Mouse (Mus musculus) hindbrain, embryonic 13.5 days (tissue): ENCODE measurements around the gene Olfr90. TPM values are rescaled to one million over a fixed set of nuclear protein-coding genes. Genes with fewer than 3 reads are reported as not detected.
A peak's percentile ranks its signal among the peaks of the same experiment; 100 is the strongest.

Experiments used
- ATAC-seq: fragments of 200-750 bp; cut with Nextera tagmentation; 2 replicates; pipeline ENCODE4 v1.8.0; 2017; ENCODE audit warnings: moderate TSS enrichment; ENCODE audit not compliant: low FRiP score
- H3K27ac ChIP-seq: fragments of 300-500 bp; sonication (generic); 2 replicates; pipeline ENCODE4 v1.5.1; 2015; ENCODE audit warnings: inconsistent platforms, mild to moderate bottlenecking, moderate library complexity
- H3K27me3 ChIP-seq: fragments of 300-500 bp; sonication (generic); 2 replicates; pipeline ENCODE4 v1.6.1; 2015; ENCODE audit warnings: mild to moderate bottlenecking, inconsistent platforms
- H3K36me3 ChIP-seq: fragments of 300-500 bp; sonication (generic); 2 replicates; pipeline ENCODE4 v1.6.1; 2015; ENCODE audit warnings: mild to moderate bottlenecking, inconsistent platforms
- H3K4me1 ChIP-seq: fragments of 300-500 bp; sonication (generic); replicated peaks from 2 replicates; pipeline ENCODE4 v1.6.1; 2015; ENCODE audit warnings: inconsistent platforms
- H3K4me2 ChIP-seq: fragments of 300-500 bp; sonication (generic); 2 replicates; pipeline ENCODE4 v1.6.1; 2015; ENCODE audit warnings: inconsistent platforms, mild to moderate bottlenecking, moderate library complexity
- H3K4me3 ChIP-seq: fragments of 300-500 bp; sonication (generic); 2 replicates; pipeline ENCODE4 v1.5.1; 2015; ENCODE audit warnings: mild to moderate bottlenecking, inconsistent platforms
- H3K9ac ChIP-seq: fragments of 300-500 bp; sonication (generic); 2 replicates; pipeline ENCODE4 v1.6.1; 2015; ENCODE audit warnings: mild to moderate bottlenecking, inconsistent platforms
- H3K9me3 ChIP-seq: fragments of 300-500 bp; sonication (generic); 2 replicates; pipeline ENCODE4 v1.6.1; 2016; ENCODE audit warnings: inconsistent platforms
- WGBS: fragments of 180-500 bp; shearing (Covaris S2); methylation state at CpG from one replicate; pipeline ENCODE4 v1.1.7; 2015; 5-methylcytosine and 5-hydroxymethylcytosine counted together
- polyA plus RNA-seq: library from polyadenylated mRNA; unstranded; fragments of >200 nt; fragmentation: Nextera tagmentation; extraction: Ambion mirVana; gene quantifications from 2 replicates; pipeline ENCODE4 v1.2.1, GENCODE M21; 2015

Gene Olfr90
- polyA plus RNA-seq, 1 experiment from 2014 or later, result not detected

GRCm38 (mm10) chr17:37051745-37052144 lies 36.6 kb downstream of the Olfr90 start:
- Histone ChIP-seq H3K4me2 (peak overlapping the region; percentile 88), H3K4me3 (peak overlapping the region; percentile 86), H3K9me3 (no peaks in the 10 kb centered on the region), H3K9ac (peak overlapping the region; percentile 93), H3K27ac (no peak overlapping the region), H3K36me3 (peaks cover 36% of the 10 kb centered on the region), H3K4me1 (peaks cover 66% of the 10 kb centered on the region), H3K27me3 (peaks cover 4% of the 10 kb centered on the region; the same call in 1 of the 2 replicates)
- 54% methylated on average over 4 of the region's 4 CpGs for WGBS
- ATAC-seq, result no peak

DNA sequence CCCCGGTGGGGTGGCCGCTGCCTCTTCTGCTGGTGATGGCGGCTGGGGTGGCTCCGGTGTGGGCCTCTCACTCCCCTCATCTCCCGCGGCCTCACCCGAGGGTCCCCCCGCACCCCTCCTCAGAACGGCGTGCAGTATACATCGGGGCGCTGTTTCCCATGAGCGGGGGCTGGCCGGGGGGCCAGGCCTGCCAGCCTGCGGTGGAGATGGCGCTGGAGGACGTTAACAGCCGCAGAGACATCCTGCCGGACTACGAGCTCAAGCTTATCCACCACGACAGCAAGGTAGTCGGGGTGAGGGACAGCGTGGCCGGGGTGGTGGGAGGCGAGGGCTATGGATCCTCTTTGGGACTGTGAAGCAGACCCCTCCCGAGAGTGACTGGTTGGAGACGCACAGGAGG lies 37.4 kb downstream of the Olfr90 start:
- H3K4me1 ChIP-seq, result peaks cover 64% of the 10 kb centered on the region
- H3K27me3 ChIP-seq, result peaks cover 4% of the 10 kb centered on the region; the same call in 1 of the 2 replicates
- peak overlapping the region; percentile 86 for H3K4me3 ChIP-seq
- WGBS, result 2% methylated on average over 21 of the region's 27 CpGs
- H3K36me3 ChIP-seq, result peaks cover 27% of the 10 kb centered on the region
- no peaks in the 10 kb centered on the region for H3K9me3 ChIP-seq
- peak overlapping the region; percentile 90 for H3K27ac ChIP-seq
- peak; percentile 23 for ATAC-seq
- peak overlapping the region; percentile 88 for H3K4me2 ChIP-seq
- peak overlapping the region; percentile 93 for H3K9ac ChIP-seq

GRCm38 (mm10) chr17:37050399-37050798 lies 37.9 kb downstream of the Olfr90 start:
- ATAC-seq, result peak; percentile 69
- Histone ChIP-seq H3K4me1 (peaks cover 64% of the 10 kb centered on the region), H3K36me3 (peaks cover 22% of the 10 kb centered on the region)

DNA sequence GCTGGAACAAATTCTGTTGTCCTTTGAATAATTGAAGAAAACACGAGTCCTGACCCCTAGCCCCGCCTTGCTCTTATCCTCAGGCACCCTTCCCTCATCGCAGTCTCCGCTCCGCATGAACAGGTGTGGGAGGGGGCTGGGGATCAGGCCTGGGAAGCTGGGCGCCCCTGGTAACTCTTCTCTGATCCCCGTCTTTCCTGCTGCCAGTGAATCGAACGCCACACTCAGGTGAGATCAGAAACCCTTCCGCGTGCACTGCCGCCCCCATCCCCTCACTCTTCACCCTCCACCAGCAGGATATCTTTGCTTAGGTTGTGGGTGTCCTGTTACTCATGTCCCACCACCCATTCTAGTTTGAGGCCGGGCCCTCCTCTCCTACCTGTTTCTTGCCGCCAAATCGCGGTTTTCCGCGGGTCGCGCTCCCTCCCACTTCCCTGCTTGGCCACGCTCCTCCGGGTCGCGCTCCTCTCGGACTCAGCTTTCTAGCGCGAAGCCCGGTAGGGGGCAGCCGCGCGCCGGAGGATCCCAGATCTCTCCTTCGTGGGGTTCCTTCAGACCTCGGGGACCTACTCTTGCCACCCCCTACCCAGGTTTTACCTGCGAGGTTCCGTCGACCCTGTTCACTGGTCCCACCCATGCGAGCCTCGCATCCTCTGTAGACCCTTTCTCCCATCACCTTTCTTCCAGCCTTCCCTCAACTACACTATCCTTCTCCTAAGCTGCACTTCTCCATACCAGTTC lies 38.6 kb downstream of the Olfr90 start:
- H3K9ac ChIP-seq, result peak overlapping the region; percentile 93
- 2% methylated on average over 39 of the region's 39 CpGs for WGBS
- ATAC-seq, result peak; percentile 5
- H3K4me1 ChIP-seq, result peaks cover 68% of the 10 kb centered on the region
- H3K9me3 ChIP-seq, result no peaks in the 10 kb centered on the region
- H3K36me3 ChIP-seq, result peaks cover 16% of the 10 kb centered on the region
- H3K27ac ChIP-seq, result peak overlapping the region; percentile 90
- peak overlapping the region; percentile 86 for H3K4me3 ChIP-seq
- H3K27me3 ChIP-seq, result peaks cover 4% of the 10 kb centered on the region; the same call in 1 of the 2 replicates
- peak overlapping the region; percentile 88 for H3K4me2 ChIP-seq

More at GRCm38 (mm10) chr17:37050399-37050798, 37.9 kb downstream of the Olfr90 start:
- H3K4me3 ChIP-seq, result peak overlapping the region; percentile 86
- peak overlapping the region; percentile 93 for H3K9ac ChIP-seq
- no peaks in the 10 kb centered on the region for H3K9me3 ChIP-seq
- under 1% methylated on average over 22 of the region's 22 CpGs for WGBS
- peaks cover 4% of the 10 kb centered on the region; the same call in 1 of the 2 replicates for H3K27me3 ChIP-seq
- H3K4me2 ChIP-seq, result peak overlapping the region; percentile 88
- H3K27ac ChIP-seq, result peak overlapping the region; percentile 90

- Histone ChIP-seq H3K36me3 (peaks cover 4% of the 10 kb centered on the region; the same call in 1 of the 2 replicates), H3K4me3 (peak overlapping the region; percentile 86), H3K27me3 (peaks cover 4% of the 10 kb centered on the region; the same call in 1 of the 2 replicates), H3K4me1 (peaks cover 65% of the 10 kb centered on the region), H3K9me3 (no peaks in the 10 kb centered on the region), H3K27ac (no peak overlapping the region), H3K4me2 (peak overlapping the region; percentile 88), H3K9ac (peak overlapping the region; percentile 71)
- no peak for ATAC-seq
- WGBS, result 59% methylated on average over 7 of the region's 7 CpGs
These were observed 39.9 kb downstream of the Olfr90 start for GRCm38 (mm10) chr17:37048383-37048782.

- ATAC-seq, result no peak
- Histone ChIP-seq H3K9ac (peak overlapping the region; percentile 71), H3K4me2 (peak overlapping the region; percentile 88), H3K27me3 (peaks cover 4% of the 10 kb centered on the region; the same call in 1 of the 2 replicates), H3K9me3 (no peaks in the 10 kb centered on the region), H3K4me1 (peaks cover 61% of the 10 kb centered on the region), H3K4me3 (peak overlapping the region; percentile 86), H3K27ac (peak overlapping the region; percentile 97), H3K36me3 (peaks cover under 1% of the 10 kb centered on the region; the same call in 1 of the 2 replicates)
- WGBS, result 25% methylated on average over 3 of the region's 3 CpGs
These were observed 40.3 kb downstream of the Olfr90 start for GRCm38 (mm10) chr17:37047981-37048380.

DNA sequence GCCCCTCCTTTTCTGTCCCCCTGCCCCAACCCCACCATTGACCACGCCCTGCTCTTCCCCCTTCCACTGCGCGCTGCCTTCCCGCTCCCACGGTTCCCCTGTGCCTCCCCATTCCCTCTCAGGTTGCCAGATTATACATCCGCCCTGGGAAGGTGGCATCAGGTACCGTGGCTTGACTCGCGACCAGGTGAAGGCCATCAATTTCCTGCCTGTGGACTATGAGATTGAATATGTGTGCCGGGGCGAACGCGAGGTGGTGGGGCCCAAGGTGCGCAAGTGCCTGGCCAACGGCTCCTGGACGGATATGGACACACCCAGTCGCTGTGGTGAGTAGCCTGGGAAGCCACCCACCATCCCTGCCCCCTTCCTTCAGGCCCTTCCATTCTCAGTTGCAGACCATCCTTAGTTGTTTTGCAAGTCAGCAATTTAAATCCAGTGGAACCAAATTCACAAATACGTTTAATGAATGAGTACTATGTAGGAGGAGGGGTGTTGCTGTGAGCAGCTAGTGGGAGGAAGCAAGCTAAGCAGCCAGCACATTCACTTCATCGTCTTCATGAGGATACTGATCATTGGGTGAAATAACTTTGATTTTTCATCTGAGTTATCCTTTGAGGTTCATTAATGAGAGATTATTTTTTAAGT lies 40.8 kb downstream of the Olfr90 start:
- no peak for ATAC-seq
- Histone ChIP-seq H3K9me3 (no peaks in the 10 kb centered on the region), H3K4me1 (peaks cover 56% of the 10 kb centered on the region), H3K4me2 (peak overlapping the region; percentile 88), H3K27me3 (peaks cover 4% of the 10 kb centered on the region; the same call in 1 of the 2 replicates), H3K4me3 (peak overlapping the region; percentile 86), H3K9ac (peak overlapping the region; percentile 98), H3K27ac (peak overlapping the region; percentile 97), H3K36me3 (no peaks in the 10 kb centered on the region)
- WGBS, result 11% methylated on average over 19 of the region's 19 CpGs

- peak; percentile 52 for ATAC-seq
- Histone ChIP-seq H3K4me2 (peak overlapping the region; percentile 88), H3K4me3 (peak overlapping the region; percentile 86), H3K4me1 (peaks cover 46% of the 10 kb centered on the region), H3K36me3 (no peaks in the 10 kb centered on the region), H3K27ac (peak overlapping the region; percentile 97), H3K9me3 (no peaks in the 10 kb centered on the region), H3K9ac (peak overlapping the region; percentile 98), H3K27me3 (peaks cover 4% of the 10 kb centered on the region; the same call in 1 of the 2 replicates)
- WGBS, result under 1% methylated on average over 37 of the region's 58 CpGs
These were observed 41.8 kb downstream of the Olfr90 start for GRCm38 (mm10) chr17:37046312-37047112.

DNA sequence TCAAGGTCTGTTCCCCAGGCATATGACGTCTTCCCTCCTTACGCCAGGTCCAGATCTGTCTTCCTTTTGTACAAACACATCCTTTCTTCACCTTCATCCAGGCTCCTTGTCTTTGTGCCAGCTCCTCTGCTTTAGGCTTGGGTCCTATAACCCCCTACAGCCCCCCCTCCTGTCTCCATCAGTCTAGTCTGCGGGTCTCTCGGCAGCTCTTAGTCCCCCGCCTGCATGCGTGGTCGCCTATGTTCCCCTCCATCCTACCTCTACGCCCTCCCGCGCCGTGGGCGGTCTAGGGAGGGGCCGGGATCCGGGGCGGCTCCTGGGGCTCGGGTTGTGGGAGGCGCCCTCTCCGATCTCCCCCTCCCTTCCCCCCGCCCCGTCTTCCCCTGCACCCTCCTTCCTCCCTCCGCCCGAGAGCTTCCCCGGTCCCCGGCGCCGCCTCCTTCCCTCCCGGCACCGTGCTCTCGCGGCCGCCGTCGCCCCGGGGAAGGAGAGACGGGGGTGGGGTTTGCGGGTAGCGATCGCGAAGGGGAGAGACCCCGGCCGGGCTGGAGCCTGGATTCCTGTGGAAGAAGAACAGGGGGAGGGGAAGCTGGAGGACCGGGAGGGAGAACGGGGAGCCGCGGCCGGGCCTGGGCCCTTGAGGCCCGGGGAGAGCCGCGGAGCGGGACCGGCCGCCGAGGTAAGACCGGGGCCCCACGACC lies 42.5 kb downstream of the Olfr90 start, which contains the start of gene Gabbr1:
Gene Gabbr1, plus strand, starts transcription at position 356 of the 701 bp plus-strand sequence.
- Histone ChIP-seq H3K4me1 (peaks cover 39% of the 10 kb centered on the region), H3K4me2 (peak within 1 kb of the TSS; percentile 88), H3K27me3 (peaks cover 4% of the 10 kb centered on the region; the same call in 1 of the 2 replicates), H3K36me3 (no peaks in the 10 kb centered on the region), H3K9ac (peak within 1 kb of the TSS; percentile 98), H3K4me3 (peak within 1 kb of the TSS; percentile 86), H3K27ac (peak within 1 kb of the TSS; percentile 97), H3K9me3 (no peaks in the 10 kb centered on the region)
- under 1% methylated on average over 43 of the region's 55 CpGs for WGBS
- peak; percentile 80 for ATAC-seq

- 81% methylated on average over 7 of the region's 7 CpGs for WGBS
These were observed 43.6 kb downstream of the Olfr90 start for GRCm38 (mm10) chr17:37044651-37045244.

More at GRCm38 (mm10) chr17:37044651-37045244, 43.6 kb downstream of the Olfr90 start:
- H3K27ac ChIP-seq, result peak overlapping the region; percentile 97
- no peaks in the 10 kb centered on the region for H3K9me3 ChIP-seq
- no peaks in the 10 kb centered on the region for H3K36me3 ChIP-seq
- peak overlapping the region; percentile 88 for H3K4me2 ChIP-seq
- ATAC-seq, result no peak
- H3K4me1 ChIP-seq, result peaks cover 32% of the 10 kb centered on the region
- peak overlapping the region; percentile 98 for H3K9ac ChIP-seq
- H3K27me3 ChIP-seq, result peaks cover 4% of the 10 kb centered on the region; the same call in 1 of the 2 replicates
- H3K4me3 ChIP-seq, result peak overlapping the region; percentile 86
